Mouse (Mus musculus) fat pad, adult 2 months (tissue): ENCODE data around the gene Supt4a.

Experiments used
- DNase-seq: peaks from one replicate; pipeline ENCODE4 v3.0.0-alpha.2; 2011; ENCODE audit warnings: low read depth, low spot score; ENCODE audit errors: extremely low read depth

Supt4a gene

DNA sequence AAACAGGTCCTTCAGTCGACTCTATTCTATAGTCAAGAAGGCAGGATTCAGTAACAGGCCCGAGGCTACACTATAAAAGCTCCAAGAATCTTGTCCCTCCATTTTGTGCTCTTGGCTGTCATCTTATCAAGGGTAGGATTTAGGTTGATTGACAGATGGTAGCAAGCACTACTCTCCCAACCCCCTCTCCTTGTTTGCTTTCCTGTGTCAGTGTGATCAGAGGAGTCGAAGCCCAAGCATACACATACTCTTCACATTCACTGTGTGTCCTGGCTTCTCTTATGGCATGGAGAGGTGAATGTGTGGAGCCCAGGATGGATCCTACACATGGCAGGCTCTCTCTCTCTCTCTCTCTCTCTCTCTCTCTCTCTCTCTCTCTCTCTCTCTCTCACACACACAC lies 13.2 kb downstream of the Supt4a start:
- DNase-seq = no peak

DNA sequence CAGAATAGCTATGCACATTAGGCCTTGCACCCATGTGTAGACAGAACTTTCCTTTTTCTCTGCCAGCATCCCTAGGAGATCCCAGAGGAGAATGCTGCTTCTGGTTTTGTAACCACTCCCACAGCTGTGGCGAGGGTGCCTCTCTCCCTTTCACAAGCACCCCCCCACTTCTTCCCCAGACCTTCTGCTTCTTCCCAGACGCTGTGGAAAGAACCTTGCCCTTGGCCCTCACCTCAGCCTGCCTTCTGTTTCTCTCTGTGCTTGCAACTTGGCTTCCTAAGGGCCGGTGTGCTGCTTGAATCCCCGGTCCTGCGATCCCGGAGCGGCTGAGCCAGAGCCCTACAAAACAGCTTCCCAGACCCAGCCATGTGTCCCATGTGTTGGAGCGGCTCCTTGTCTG lies 13.7 kb downstream of the Supt4a start:
- DNase-seq = no peak

GRCm38 (mm10) chr11:87751491-87751966 lies 14.2 kb downstream of the Supt4a start:
- DNase-seq = no peak

- DNase-seq = no peak
Observed at GRCm38 (mm10) chr11:87752307-87752706, 15.0 kb downstream of the Supt4a start.

DNA sequence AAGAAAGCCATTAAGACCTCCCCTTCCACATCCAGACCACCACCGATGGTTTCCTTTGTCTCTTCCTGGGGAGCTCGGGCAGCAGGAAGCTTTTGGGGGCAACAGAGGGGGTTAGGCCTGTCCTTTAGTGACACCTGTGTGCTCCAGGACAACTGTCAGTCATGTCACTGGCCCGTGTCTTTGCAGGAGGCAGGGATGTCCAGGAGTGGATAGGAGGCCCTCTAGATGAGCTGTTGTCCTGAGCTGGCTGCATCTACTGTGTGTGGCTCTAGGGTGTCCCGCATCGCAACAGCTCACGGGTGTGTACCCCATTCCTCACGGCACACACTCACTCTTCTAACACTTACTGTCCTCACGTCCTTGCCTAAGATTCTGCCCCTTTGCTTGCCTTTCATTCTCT lies 15.9 kb downstream of the Supt4a start:
- no peak for DNase-seq

DNA sequence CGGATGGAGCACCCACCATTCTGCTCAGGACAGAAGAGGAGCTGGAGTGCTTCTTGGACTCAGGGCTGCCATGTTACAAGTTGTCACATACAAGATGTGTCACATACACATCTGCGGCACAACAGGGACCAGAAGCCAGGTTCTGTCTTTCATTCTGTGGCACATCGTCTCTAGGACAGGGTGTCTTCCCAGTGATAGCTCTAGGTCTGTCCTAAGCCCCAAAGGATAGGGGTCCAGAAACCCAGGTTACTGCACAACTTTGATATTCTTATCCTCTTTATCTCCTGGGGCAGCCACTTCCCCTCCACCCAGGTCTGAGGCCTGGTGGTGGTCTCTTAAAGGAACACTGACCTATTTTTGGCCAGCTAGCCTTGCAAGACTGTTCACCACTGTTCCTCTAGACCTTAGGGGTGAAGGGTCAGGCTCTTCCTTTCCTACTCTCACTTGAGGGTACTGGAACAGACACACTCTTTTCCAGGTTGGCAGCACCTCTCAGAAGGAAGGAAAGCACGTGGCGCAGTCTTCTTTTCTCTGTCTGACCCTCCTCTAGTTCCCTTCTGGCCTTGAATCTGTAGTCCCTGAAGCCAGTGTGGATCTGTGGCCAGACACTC lies 16.6 kb downstream of the Supt4a start:
- no peak for DNase-seq

- no peak for DNase-seq
Observed at GRCm38 (mm10) chr11:87754603-87755002, 17.3 kb downstream of the Supt4a start.

- DNase-seq = no peak
Observed at GRCm38 (mm10) chr11:87755360-87756017, 18.1 kb downstream of the Supt4a start.

- DNase-seq = no peak
Observed at GRCm38 (mm10) chr11:87756251-87756820, 19.0 kb downstream of the Supt4a start.

GRCm38 (mm10) chr11:87757001-87757954 lies 19.9 kb downstream of the Supt4a start:
- DNase-seq = no peak

DNA sequence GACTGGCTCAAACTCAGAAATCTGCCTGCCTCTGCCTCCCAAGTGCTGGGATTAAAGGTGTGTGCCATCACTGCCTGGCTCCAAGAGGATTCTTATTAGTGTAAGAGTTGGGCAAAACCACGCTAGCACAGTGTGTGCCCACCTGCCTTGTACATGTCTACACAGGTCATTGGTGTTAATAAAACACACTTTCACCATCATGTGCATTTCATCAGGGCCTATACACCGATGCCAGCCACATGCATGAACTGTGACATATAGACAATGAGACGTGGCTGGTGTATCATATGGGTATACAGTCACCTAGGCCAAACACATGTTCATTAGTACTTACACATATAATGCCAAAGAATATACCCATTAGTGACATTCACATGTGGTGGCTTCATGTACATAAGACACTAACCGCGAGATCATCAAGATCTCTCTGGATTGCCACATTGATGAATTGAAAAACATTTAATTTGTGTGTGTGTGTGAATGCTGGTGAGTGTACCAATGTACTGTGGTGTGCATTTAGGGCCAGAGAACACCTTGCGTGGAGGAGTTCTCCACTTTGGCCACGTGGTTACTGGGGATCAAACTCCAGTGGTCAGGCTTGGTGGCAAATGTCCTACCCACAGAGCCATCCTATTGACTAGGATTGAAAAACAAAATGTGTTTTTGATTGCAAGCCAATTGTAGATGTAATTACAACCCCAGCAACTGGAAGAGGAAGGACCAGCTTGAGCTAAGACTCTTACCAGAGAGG lies 21.0 kb downstream of the Supt4a start:
- no peak for DNase-seq

DNA sequence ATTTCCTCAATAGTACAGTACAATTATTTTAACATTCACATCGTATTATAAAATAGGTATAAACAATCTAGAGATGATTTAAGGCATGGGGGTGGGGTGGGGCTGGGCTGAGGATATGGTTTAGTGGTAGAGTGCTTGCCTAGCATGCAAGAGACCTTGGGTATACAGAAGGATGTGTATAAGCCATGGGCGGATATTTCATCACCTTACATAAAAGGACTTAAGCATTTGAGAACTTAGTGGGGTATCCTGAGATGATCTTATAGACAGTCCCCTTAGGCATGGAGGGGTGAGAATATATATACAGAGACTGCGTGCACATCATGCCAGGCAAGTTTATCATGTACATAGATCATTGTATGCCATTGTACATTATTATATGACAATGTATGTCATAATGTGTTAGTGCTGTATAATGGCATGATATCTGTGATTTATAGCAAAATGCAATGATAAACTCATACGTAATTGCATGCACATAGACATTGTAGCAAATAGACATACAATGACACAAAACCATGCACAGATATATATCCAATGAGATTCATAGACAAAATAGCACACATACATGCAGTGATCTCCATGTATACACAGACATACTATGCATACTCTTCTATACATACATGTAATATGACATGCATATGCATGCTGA lies 21.7 kb downstream of the Supt4a start:
- DNase-seq = no peak

DNA sequence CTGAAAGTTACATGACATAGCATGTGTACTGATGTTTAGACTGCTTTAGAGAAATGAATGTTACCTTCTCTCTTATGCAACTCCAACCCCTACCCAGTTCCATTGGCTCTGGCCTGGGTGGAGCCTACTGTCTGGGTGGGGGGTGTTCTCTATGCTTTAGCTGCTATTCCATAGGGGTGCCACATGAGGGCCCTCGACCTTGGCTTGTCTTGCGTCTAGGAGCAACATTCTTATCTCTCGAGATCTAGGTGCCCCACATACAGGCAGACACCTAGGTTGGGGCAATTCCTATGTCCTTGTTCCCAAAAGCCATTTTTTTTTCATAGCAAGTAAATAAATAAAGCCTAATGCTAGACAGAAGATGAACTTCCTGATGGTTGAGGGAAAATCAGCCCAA lies 22.3 kb downstream of the Supt4a start:
- DNase-seq = no peak

DNA sequence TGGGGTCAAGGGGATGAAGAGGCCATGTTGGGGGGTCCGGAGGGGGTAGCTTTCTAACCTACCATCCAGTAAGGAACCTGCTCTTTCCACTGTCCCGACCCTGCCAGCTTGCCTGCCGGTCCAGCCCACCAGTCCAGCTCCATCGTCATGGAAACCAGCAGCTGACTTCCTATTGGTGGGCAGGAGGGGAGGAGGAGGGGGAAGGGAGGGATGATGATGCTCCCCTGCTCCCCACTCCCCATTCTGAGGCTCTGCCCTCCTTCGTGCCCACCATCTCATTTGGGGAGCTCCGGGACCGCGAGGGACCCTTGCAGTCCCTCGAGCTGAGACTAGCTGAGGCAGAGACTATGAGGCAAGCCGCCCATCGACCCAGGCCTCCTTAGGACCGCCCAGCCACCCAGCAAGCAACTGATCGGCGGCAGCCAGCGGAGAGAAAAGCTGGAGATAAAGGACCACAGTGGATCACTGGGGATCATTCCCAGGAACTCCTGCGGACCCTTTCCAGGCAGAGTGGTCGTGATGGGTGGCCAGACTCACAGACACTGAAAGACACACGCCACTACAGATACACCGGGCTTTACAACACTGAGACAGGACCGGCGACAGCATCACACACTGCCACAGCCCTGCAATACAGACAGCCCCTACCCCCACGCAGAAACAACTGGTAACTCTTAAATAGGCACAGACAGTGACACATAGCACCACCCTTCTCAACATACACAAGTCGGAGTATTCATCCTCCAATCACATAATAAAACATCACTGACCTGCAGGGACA lies 23.1 kb downstream of the Supt4a start, which contains the start of gene Tspoap1:
TSS of gene Tspoap1 (plus strand) at position 241 of the 781 bp plus-strand sequence.
- DNase-seq = no peak

- no peak for DNase-seq
Observed at GRCm38 (mm10) chr11:87761181-87761721, 23.9 kb downstream of the Supt4a start.

GRCm38 (mm10) chr11:87761806-87762701 lies 24.7 kb downstream of the Supt4a start:
- no peak for DNase-seq

DNA sequence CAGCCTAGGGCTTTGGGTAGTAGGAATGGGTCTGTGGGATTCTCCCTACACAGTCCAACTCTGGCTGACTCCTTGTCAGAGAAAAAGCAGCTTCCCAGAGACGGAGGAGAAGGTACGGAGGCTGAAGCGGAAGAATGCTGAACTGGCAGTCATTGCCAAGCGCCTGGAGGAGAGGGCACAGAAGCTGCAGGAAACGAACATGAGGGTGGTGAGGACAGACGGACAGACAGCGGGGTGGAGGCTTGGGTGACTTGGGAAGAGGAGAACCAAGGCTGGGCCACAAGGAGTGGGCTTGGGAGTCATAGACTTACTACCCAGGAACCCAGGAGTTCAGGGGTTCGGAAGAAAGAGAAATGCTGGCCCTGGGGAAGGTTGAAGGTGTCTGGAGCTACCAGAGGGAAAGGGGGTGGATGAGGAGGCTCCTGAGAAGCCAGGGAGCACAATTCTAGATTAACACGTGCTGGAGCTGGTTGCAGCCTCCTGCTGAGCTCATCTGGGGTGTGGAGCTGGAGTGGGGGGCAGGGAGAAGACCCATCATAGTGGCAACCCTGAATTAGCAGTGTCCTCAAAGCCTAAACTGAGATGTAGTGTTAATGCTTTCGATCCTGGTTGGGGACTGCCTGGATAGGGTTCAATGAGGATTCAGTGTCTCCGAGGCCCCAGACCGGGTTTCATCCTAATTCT lies 25.5 kb downstream of the Supt4a start:
- no peak for DNase-seq
